Mouse (Mus musculus) embryonic fibroblast, embryonic 13.5 days (primary cell): ENCODE data around the gene Aldh9a1.

Experiments
- CTCF ChIP-seq: IDR thresholded peaks from 2 replicates; pipeline ENCODE4 v1.5.1; 2011; ENCODE audit warnings: mild to moderate bottlenecking, control low read depth, low read length, moderate library complexity, borderline replicate concordance; ENCODE audit not compliant: insufficient read depth
- POLR2A ChIP-seq: IDR thresholded peaks from 2 replicates; pipeline ENCODE4 v1.6.1; 2011; ENCODE audit warnings: low read depth, mild to moderate bottlenecking, control low read depth, low read length, moderate library complexity

DNA sequence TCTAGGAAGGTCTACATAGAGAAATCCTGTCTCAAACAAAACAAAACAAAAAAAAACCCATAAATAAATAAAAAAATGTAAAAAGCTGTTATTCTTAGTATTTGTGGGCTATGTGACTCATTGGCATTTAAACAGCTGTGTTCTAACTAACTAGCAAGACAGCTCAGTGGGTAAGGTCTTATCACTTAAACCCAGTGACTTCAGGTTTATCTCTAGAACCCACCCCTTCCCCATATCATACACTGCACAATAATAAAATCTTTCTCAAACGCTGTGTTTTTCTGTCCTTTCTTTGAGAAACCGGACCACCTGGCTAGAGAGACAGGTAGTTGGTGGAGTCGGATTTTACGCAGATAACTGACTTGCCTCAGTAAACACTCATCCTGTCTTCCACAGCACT is 18.2 kb downstream of the Aldh9a1 start:
- TF ChIP-seq CTCF (no peak), POLR2A (no peak)
